Comparison of ENCODE assay signal across 1 mouse cellular context in genomic region chr9:21041308-21041707, GRCm38 (mm10).
TF ChIP-seq lines count a peak whose summit lies in the region.

No protein-coding gene starts in this region.

TF ChIP-seq in CH12.LX, 34 proteins besides CTCF, POLR2A, EP300 and RAD21 (continued from another document):
- TF ChIP-seq ELF1 (IDR thresholded peaks at IDR 0.05; ENCODE audit: low read depth, low read length) = peak; percentile 25; the same call in 1 of the 2 replicates
TF ChIP-seq in CH12.LX: peak in this region for 1.
